Mouse (Mus musculus) lung, postnatal 0 days (tissue): ENCODE results near the gene Polr3gl.

Source experiments
- CTCF ChIP-seq: IDR thresholded peaks from 2 replicates; pipeline ENCODE4 v1.5.1; 2016; ENCODE audit warnings: antibody characterized with exemption, mild to moderate bottlenecking
- EP300 ChIP-seq: IDR thresholded peaks from 2 replicates; pipeline ENCODE4 v1.6.1; 2016; ENCODE audit warnings: antibody characterized with exemption, mild to moderate bottlenecking, control low read depth

DNA sequence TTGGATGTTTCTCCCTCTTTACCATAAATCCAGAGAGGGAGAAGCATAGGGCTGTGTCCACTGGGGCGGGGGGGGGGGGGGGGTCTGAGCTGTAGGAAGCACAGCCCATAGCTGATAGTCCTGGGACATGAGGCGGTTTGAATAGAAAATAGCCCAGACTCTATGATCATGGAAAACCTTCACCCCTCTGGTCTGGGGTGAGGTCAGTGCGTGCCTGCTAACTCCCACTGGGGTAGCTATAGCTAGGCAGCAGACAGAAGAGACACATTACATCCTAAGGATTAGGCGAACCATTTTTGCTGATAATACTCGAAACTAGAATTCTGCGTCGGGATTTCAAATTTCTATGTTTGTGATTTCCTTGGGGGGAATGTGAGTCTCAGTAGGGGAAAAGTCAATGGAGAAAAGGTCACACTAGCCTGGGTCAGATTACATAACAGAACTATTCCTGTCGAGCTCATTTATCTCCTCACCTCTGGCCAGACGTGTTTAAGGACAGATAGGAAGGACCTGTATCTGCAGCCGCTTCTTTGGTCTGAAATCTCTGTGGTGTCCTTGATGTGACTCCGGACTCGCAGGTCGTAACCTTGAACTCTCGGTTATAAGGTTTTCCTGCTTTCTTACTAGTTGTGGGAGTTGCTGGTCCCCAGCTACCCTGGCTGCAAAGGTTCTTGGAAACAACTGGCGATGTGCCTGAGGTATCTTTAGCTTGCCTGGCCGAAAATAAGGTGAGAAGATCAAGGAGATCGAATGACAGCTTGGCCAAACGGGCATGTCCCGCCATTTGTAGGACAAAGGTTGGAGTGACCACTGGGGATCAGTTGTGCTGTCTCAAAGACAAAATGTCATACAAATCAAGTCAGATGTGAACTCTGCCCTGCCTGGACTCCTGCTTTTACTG is 20.1 kb downstream of the Polr3gl start:
- TF ChIP-seq CTCF (no peak), EP300 (no peak)
